Mouse (Mus musculus) embryonic facial prominence, embryonic 13.5 days (tissue): ENCODE data around the gene Tmie. TPM values are rescaled to one million over a fixed set of nuclear protein-coding genes. Genes with fewer than 3 reads are reported as not detected.

Experiments used
- ATAC-seq: fragments of 200-750 bp; cut with Nextera tagmentation; 2 replicates; pipeline ENCODE4 v1.8.0; 2017; ENCODE audit warnings: low read depth; ENCODE audit not compliant: insufficient number of reproducible peaks, insufficient read depth, low FRiP score, low TSS enrichment
- H3K27ac ChIP-seq: fragments of 300-500 bp; sonication (generic); 2 replicates; pipeline ENCODE4 v1.5.1; 2015; ENCODE audit warnings: moderate library complexity, mild to moderate bottlenecking, inconsistent platforms
- H3K27me3 ChIP-seq: fragments of 300-500 bp; sonication (generic); 2 replicates; pipeline ENCODE4 v1.6.1; 2015; ENCODE audit warnings: mild to moderate bottlenecking, inconsistent platforms
- H3K36me3 ChIP-seq: fragments of 300-500 bp; sonication (generic); 2 replicates; pipeline ENCODE4 v1.6.1; 2015; ENCODE audit warnings: mild to moderate bottlenecking, inconsistent platforms
- H3K4me1 ChIP-seq: fragments of 300-500 bp; sonication (generic); 2 replicates; pipeline ENCODE4 v1.6.1; 2015; ENCODE audit warnings: inconsistent platforms
- H3K4me2 ChIP-seq: fragments of 300-500 bp; sonication (generic); 2 replicates; pipeline ENCODE4 v1.6.1; 2015; ENCODE audit warnings: moderate library complexity, mild to moderate bottlenecking, inconsistent platforms
- H3K4me3 ChIP-seq: fragments of 300-500 bp; sonication (generic); 2 replicates; pipeline ENCODE4 v1.5.1; 2015; ENCODE audit warnings: mild to moderate bottlenecking, inconsistent platforms
- H3K9ac ChIP-seq: fragments of 300-500 bp; sonication (generic); 2 replicates; pipeline ENCODE4 v1.6.1; 2015; ENCODE audit warnings: mild to moderate bottlenecking, inconsistent platforms
- H3K9me3 ChIP-seq: fragments of 300-500 bp; sonication (generic); 2 replicates; pipeline ENCODE4 v1.6.1; 2016; ENCODE audit warnings: inconsistent platforms
- WGBS: fragments of 180-500 bp; shearing (Covaris S2); methylation state at CpG from one replicate; pipeline ENCODE4 v1.1.7; 2015; ENCODE audit warnings: mixed read lengths; 5-methylcytosine and 5-hydroxymethylcytosine counted together
- polyA plus RNA-seq: library from polyadenylated mRNA; unstranded; fragments of >200 nt; fragmentation: Nextera tagmentation; extraction: Ambion mirVana; gene quantifications from 2 replicates; pipeline ENCODE4 v1.2.1, GENCODE M21; 2015

Gene Tmie
- polyA plus RNA-seq, 1 experiment from 2014 or later: 2.3 TPM

DNA sequence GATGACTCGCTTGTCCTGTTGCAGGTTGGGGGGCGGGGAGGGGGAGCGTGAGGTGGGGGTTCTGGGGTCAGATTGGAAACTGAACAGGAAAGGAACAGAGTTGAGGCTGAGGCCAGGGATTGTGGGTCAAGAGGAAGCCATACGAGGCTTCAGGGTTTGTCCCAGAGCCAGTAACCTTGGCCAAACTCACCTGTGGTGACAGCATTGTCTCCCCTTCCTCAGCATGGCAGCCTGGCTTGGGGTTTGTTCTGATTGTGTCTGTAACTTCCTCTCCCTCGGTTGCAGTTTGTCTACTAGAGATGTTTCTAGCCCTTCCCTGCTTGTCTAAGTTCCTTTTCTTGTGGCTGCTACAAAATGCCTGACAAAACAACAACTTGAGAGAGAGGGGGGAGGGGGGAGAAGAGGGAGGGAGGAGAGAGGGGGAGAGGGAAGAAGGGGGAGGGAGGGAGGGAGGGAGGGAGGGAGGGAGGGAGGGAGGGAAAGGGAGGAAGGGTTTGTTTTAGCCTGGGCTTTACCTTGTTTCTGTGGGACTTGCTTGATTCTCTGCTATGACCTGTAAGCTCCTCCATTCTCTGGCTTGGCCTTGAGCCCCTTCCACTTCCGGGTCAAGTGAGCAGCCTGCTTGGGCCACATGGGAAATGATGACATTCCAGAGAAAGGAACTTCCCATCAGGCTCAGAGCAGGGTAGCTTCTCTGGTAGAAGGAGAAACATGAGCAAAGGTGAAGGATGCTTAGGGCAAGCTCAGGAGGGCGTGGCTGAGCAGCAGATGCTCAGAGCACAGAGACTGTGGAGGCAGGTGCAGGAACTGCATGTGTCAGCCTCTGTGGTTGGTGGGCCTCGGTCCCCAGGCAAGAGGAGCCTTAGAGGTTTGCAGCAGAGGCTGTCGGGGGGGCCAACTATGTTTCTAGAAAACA lies 7.7 kb upstream of the Tmie start:
- ATAC-seq: no peak
- H3K9me3 ChIP-seq: no peaks in the 10 kb centered on the region
- peaks cover 5% of the 10 kb centered on the region; the same call in 1 of the 2 replicates for H3K4me1 ChIP-seq
- 60% methylated on average over 9 of the region's 9 CpGs for WGBS
- H3K36me3 ChIP-seq: no peaks in the 10 kb centered on the region
- H3K27me3 ChIP-seq: no peaks in the 10 kb centered on the region
- H3K4me2 ChIP-seq: no peak overlapping the region
- H3K27ac ChIP-seq: no peak overlapping the region
- no peak overlapping the region for H3K9ac ChIP-seq
- no peak overlapping the region for H3K4me3 ChIP-seq

DNA sequence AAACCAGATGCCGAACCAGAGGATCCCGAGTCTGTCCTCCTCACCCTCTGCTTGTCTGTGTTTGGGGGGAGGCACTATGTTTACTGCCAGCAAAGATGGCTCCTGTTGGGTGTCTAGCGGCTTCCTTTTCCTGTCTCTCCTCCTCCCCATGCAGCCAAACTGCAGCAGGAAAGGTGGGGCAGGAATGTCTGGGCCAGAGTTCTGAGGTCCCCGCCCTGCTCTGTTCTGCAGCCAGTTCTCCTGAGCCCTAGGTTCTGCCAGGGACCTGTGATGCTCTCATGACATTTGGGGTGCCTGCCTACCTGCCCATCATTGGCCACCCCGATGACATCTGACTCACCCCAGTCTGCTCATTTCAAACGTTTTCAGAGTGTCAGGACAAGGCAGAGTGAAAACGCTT lies 2.0 kb upstream of the Tmie start:
- Histone ChIP-seq H3K9ac (no peak overlapping the region), H3K27me3 (peaks cover 46% of the 10 kb centered on the region), H3K27ac (no peak overlapping the region), H3K4me2 (no peak overlapping the region), H3K36me3 (no peaks in the 10 kb centered on the region), H3K4me3 (no peak overlapping the region), H3K9me3 (no peaks in the 10 kb centered on the region), H3K4me1 (peaks cover 16% of the 10 kb centered on the region)
- ATAC-seq: no peak
- 71% methylated on average over 7 of the region's 7 CpGs for WGBS

DNA sequence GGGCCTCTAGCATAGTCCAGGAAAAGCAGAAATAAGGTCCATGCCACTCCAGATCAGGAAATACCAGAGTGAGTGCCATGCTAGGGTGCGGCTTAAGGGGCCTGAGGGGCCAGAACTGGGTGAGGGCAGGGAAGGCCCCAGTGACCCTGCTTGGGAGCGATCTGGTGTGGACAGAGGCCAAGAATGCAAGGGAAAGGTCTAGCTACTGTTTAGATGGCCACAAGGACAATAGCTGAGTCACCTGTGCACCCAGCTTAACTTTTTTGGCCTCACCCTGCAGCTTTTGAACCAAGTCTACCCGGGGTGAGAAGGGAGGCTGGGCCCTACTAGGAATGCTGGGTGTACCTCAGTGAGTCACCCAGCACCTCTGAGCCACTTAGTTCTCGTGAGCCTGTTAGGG lies 859 bp upstream of the Tmie start:
- no peak overlapping the region for H3K27ac ChIP-seq
- ATAC-seq: no peak
- H3K36me3 ChIP-seq: no peaks in the 10 kb centered on the region
- peak overlapping the region; percentile 77 for H3K9ac ChIP-seq
- H3K4me1 ChIP-seq: peaks cover 16% of the 10 kb centered on the region
- 79% methylated on average over 4 of the region's 4 CpGs for WGBS
- H3K27me3 ChIP-seq: peaks cover 46% of the 10 kb centered on the region
- H3K4me3 ChIP-seq: peak overlapping the region; percentile 60
- peak overlapping the region; percentile 93 for H3K4me2 ChIP-seq
- no peaks in the 10 kb centered on the region for H3K9me3 ChIP-seq

DNA sequence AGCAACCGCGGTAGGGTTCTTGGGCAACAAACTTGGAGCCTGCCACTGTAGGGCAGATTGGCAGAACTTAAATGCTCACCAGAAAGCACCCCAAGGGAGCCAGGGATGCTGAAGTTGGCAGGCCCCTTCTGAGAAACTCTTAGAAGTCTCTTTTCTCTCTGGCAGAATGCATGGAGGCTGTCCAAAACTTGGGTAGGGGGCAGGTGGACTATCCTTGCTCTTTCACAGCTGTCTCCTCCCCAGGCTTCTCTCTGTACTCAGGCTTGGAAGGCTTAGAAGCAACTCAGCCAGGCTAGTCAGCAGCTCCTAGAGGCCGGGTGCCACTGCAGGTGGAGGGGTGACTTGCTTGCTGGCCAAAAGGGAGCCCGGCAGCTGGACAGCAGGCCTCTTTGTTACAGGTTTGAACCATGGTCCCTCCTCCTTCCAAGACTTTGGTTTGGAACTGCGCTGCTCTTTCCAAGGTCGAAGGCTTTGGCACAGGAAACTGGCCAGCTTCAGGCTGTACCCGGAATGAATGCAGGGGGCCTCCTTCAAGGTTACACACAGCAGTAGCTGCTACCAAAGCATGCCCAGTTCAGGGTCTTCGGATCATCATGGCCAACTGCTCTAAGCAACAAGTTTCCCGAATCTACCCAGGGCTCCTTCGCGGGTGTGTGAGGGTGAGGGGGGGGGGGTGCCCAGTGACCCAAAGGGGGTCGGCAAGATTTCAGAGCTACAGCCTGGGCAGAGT lies 557 bp downstream of the Tmie start, which contains the start of gene Als2cl:
Als2cl (plus strand) TSS at position 680 of the 730 bp plus-strand sequence.
- Histone ChIP-seq H3K27ac (no peak within 1 kb of the TSS), H3K9ac (peak within 1 kb of the TSS; percentile 77), H3K36me3 (no peaks in the 10 kb centered on the region), H3K27me3 (peaks cover 50% of the 10 kb centered on the region), H3K9me3 (no peaks in the 10 kb centered on the region), H3K4me2 (peak within 1 kb of the TSS; percentile 93), H3K4me1 (peaks cover 28% of the 10 kb centered on the region), H3K4me3 (peak within 1 kb of the TSS; percentile 60)
- WGBS: 11% methylated on average over 12 of the region's 12 CpGs
- ATAC-seq: no peak

DNA sequence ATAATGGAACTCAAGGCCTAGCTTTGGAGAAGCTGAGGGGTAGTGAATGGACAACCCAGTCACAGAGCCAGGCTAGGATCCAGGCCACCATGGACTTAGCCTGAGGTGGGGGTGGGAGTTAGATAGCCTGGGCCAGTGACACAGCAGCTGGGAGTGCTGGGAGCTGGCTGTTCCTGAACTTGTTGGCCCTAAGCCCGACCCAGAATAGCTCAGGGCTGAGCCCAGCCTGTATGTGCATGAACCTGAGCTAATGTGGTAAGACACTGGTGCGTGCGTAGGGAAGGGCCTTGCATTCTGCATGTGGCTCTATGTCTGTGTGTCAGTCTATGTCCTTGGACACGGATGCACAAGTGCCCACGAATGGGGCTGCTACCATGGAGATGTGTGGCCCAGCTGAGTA lies 2.0 kb downstream of the Tmie start:
- Histone ChIP-seq H3K27ac (no peak overlapping the region), H3K4me2 (no peak overlapping the region), H3K4me3 (no peak overlapping the region), H3K4me1 (peaks cover 38% of the 10 kb centered on the region), H3K36me3 (no peaks in the 10 kb centered on the region), H3K9me3 (no peaks in the 10 kb centered on the region), H3K9ac (no peak overlapping the region), H3K27me3 (peaks cover 65% of the 10 kb centered on the region)
- ATAC-seq: no peak
- 85% methylated on average over 5 of the region's 5 CpGs for WGBS

DNA sequence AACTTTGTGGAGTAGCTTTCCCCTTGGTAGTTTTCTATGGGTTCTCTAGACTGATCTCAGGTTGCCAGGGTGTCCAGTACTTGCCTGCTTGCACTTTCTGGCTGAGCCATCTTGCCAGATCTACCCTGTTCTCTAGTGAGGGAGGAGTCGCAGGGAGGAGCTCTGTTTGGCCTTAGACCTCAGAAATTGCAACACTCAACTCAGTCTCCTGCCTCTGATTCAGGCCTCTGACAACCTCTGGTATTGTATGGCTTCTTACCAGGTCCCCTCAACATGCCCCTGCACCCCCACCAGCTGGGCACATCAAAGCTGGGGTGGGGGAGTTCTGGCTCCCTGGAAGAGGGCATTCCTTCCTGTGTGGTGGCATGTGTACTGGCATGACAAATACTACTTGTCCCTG lies 2.6 kb downstream of the Tmie start:
- Histone ChIP-seq H3K9ac (no peak overlapping the region), H3K4me2 (no peak overlapping the region), H3K4me1 (peaks cover 38% of the 10 kb centered on the region), H3K9me3 (no peaks in the 10 kb centered on the region), H3K4me3 (no peak overlapping the region), H3K27ac (no peak overlapping the region), H3K27me3 (peaks cover 69% of the 10 kb centered on the region), H3K36me3 (no peaks in the 10 kb centered on the region)
- ATAC-seq: no peak
- whole genome bisulfite sequencing: 76% methylated on average over 1 of the region's 1 CpGs

DNA sequence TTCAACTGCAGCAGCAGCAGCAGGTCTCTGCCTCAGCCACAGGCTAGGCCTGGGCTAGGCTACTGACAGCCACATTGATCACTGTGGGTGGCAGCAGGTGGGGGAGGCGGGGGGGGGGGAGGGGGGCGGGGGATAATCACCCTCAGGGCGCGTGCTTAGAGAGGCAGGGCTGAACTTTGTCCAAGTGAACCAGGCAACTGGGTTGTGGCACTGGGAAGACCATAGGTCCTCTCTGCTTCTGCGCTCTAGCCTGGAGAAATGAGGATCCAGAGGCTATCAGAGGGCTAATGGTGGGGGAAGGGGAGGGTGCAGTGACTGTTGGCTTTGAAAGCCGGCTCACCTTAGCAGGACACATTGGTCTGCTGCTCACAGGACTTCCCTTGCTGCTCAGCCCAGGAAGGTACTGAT lies 4.6 kb downstream of the Tmie start:
- Histone ChIP-seq H3K4me3 (no peak overlapping the region), H3K4me2 (no peak overlapping the region), H3K9me3 (no peaks in the 10 kb centered on the region), H3K27me3 (peaks cover 61% of the 10 kb centered on the region), H3K27ac (no peak overlapping the region), H3K9ac (no peak overlapping the region; the same call in 1 of the 2 replicates), H3K4me1 (peaks cover 33% of the 10 kb centered on the region), H3K36me3 (no peaks in the 10 kb centered on the region)
- WGBS: 28% methylated on average over 4 of the region's 6 CpGs
- ATAC-seq: no peak

DNA sequence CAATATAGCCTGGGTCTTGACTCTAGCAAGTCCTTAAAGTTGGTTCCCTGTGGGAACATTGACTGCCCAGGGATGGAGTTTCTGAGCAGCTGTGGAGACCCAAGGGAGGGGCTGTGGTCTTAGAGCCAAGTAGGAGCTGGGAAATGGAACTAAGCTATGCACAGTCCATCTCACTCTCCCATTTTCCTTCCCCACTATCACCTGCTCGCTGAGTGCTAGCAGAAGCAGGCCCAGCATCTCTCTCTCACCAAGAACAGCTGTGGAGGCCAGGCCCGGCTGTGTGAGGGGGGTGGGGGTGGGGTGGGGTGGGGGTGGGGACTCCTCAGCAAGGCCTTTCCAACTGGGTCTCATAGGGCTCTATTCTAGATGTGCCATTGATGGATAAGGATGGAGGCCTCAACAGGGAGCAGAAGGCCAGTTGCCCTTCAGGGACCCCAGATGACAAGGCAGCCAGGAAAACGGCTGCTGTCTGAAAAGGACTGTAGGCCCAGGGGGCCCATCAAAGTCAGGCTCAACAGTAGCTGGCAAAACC lies 5.2 kb downstream of the Tmie start:
- ATAC-seq: no peak

DNA sequence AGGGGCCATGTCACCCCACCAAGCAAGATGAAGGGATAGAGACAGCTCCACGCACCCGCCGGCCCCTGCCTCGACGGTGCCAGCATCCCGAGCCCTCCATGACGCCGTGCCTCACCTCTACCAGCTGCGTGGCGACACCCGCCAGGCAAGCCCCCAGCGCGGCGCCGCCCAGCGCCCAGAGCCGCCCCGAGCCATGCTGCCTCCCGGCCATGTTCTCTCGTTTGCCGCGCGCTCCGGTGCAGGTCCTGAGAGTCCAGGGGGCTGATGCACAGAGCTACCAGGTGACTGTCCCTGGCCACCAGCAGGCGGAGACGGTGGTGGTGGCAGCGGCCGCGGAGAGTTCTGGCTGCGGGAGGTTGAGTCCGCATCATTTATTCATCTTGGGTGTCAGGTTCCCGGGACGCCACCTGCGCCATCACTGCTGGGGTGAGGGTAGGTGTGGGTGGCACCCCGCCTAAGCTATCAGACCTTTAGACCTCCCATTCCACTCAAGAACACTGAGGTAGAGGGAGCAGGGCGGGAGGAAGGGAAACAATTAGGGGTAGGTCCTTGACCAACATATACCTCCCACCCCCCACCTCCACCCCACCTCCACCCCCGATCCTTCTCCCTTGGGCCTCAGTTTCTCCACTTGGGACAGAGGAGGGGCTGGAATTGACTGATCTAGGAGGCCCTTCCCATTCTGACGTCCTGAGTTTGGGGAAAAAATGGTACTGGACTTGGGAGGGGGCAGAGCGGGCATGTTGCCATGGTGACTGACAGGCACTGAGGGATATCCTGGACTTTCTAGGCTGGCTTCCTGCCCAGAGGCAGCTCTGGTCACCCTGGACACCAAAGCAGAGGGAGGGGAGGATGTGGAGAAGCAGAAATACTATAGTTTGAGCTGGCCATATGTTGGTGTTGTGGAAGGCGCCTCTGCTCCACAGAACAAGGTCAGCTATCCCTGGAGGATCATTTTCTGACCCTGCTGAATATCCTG lies 5.9 kb downstream of the Tmie start:
- Histone ChIP-seq H3K4me2 (peak overlapping the region; percentile 59), H3K9ac (peak overlapping the region; percentile 52), H3K36me3 (no peaks in the 10 kb centered on the region), H3K9me3 (no peaks in the 10 kb centered on the region), H3K4me1 (peaks cover 22% of the 10 kb centered on the region), H3K4me3 (peak overlapping the region; percentile 37), H3K27ac (no peak overlapping the region), H3K27me3 (peaks cover 48% of the 10 kb centered on the region)
- 0 out of 2 replicates have a peak, but pooled peaks have one; percentile 22 for ATAC-seq
- 10% methylated on average over 34 of the region's 40 CpGs for WGBS

More for the DNA sequence above, 5.2 kb downstream of the Tmie start:
- no peaks in the 10 kb centered on the region for H3K9me3 ChIP-seq
- no peak overlapping the region for H3K4me2 ChIP-seq
- H3K36me3 ChIP-seq: no peaks in the 10 kb centered on the region
- peaks cover 30% of the 10 kb centered on the region for H3K4me1 ChIP-seq
- no peak overlapping the region for H3K4me3 ChIP-seq
- H3K9ac ChIP-seq: no peak overlapping the region; the same call in 1 of the 2 replicates
- peaks cover 55% of the 10 kb centered on the region for H3K27me3 ChIP-seq
- H3K27ac ChIP-seq: no peak overlapping the region
- 11% methylated on average over 3 of the region's 3 CpGs for WGBS

DNA sequence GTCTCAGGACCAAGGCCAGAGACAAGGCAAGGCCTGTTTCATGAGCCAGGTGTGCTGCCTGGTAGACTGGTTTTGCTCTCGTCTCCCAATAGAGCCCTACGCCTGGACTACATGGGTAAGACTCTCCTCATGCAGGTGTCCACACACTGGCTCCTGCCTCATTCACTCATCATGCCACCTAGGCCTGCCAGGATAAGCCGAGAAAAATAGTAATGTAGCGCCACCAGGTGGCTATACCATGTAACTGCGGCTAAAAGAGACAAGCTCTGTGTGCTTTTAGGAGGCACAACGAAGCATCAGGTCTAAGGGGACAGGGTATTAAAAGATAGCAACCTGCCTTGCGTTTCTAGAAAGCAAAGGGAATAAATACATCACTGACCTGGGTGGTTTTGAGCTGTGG lies 8.9 kb downstream of the Tmie start:
- Histone ChIP-seq H3K9ac (no peak overlapping the region), H3K36me3 (no peaks in the 10 kb centered on the region), H3K4me2 (no peak overlapping the region), H3K27ac (no peak overlapping the region), H3K9me3 (no peaks in the 10 kb centered on the region), H3K27me3 (peaks cover 32% of the 10 kb centered on the region), H3K4me3 (no peak overlapping the region), H3K4me1 (peaks cover 22% of the 10 kb centered on the region)
- ATAC-seq: no peak
- 20% methylated on average over 7 of the region's 7 CpGs for WGBS
